Mouse (Mus musculus) MEL (cell line): ENCODE results near the gene Tmem268. TPM values are rescaled to one million over a fixed set of nuclear protein-coding genes. Genes with fewer than 3 reads are reported as not detected.

ENCODE experiments used
- DNase-seq: peaks from one replicate; pipeline ENCODE4 v3.0.0; 2011; ENCODE audit warnings: low read depth, low spot score
- H3K27ac ChIP-seq: 2 replicates; pipeline ENCODE4 v1.5.1; 2012; ENCODE audit warnings: low read depth, mild to moderate bottlenecking, control low read depth, low read length, moderate library complexity; ENCODE audit not compliant: control insufficient read depth
- H3K27me3 ChIP-seq, 2 experiments: fragments of 150-350 bp in 1 of 2; sonication (generic) in 1 of 2; 2 replicates each; pipeline ENCODE4 v1.6.1; 2012; ENCODE audit warnings: low read length in 2 of 2, mild to moderate bottlenecking in 2 of 2, improper control_type of control experiment in 1 of 2, moderate library complexity in 1 of 2; ENCODE audit not compliant: insufficient read depth in 2 of 2, control insufficient read depth in 1 of 2
- H3K36me3 ChIP-seq, 2 experiments: 2 replicates each; pipeline ENCODE4 v1.6.1; 2012 to 2014; ENCODE audit warnings: low read length in 2 of 2, improper control_type of control experiment in 1 of 2, inconsistent platforms in 1 of 2, mild to moderate bottlenecking in 1 of 2; ENCODE audit not compliant: insufficient read depth in 2 of 2, control insufficient read depth in 1 of 2
- H3K4me1 ChIP-seq, 2 experiments: fragments of 150-350 bp in 1 of 2; sonication (generic) in 1 of 2; 2 replicates each; pipeline ENCODE4 v1.6.1; 2012; ENCODE audit warnings: low read length in 2 of 2, improper control_type of control experiment in 1 of 2, mild to moderate bottlenecking in 1 of 2; ENCODE audit not compliant: insufficient read depth in 2 of 2, control insufficient read depth in 1 of 2
- H3K4me3 ChIP-seq, 2 experiments: fragments of 150-350 bp in 1 of 2; sonication (generic) in 1 of 2; 2 replicates each; pipeline ENCODE4 v1.5.1; 2012; ENCODE audit warnings: low read depth in 2 of 2, low read length in 2 of 2, mild to moderate bottlenecking in 2 of 2, moderate library complexity in 2 of 2, control low read depth in 1 of 2, improper control_type of control experiment in 1 of 2; ENCODE audit not compliant: control insufficient read depth in 1 of 2, insufficient read depth in 1 of 2
- H3K79me2 ChIP-seq: 2 replicates; pipeline ENCODE4 v1.6.1; 2012; ENCODE audit warnings: mild to moderate bottlenecking, low read length, moderate library complexity; ENCODE audit not compliant: control insufficient read depth, poor library complexity, insufficient read depth
- H3K9ac ChIP-seq: 2 replicates; pipeline ENCODE4 v1.6.1; 2012; ENCODE audit warnings: low read depth, mild to moderate bottlenecking, control low read depth, low read length, moderate library complexity; ENCODE audit not compliant: control insufficient read depth, poor library complexity, severe bottlenecking
- H3K9me3 ChIP-seq: fragments of 150-350 bp; sonication (generic); replicated peaks from 2 replicates; pipeline ENCODE4 v1.6.1; 2012; ENCODE audit warnings: mild to moderate bottlenecking, low read length, improper control_type of control experiment, moderate library complexity; ENCODE audit not compliant: insufficient read depth
- BHLHE40 ChIP-seq: IDR thresholded peaks from 2 replicates; pipeline ENCODE4 v1.6.1; 2012; ENCODE audit warnings: low read depth, mild to moderate bottlenecking, inconsistent platforms, low read length, improper control_type of control experiment, borderline replicate concordance
- CHD1 ChIP-seq: IDR thresholded peaks from 2 replicates; pipeline ENCODE4 v1.6.1; 2012; ENCODE audit warnings: low read depth, mild to moderate bottlenecking, inconsistent platforms, low read length, improper control_type of control experiment
- CHD2 ChIP-seq: IDR thresholded peaks from 2 replicates; pipeline ENCODE4 v1.6.1; 2011; ENCODE audit warnings: low read length, improper control_type of control experiment
- E2F4 ChIP-seq: IDR thresholded peaks from 2 replicates; pipeline ENCODE4 v1.6.1; 2011; ENCODE audit warnings: low read depth, low read length, improper control_type of control experiment, borderline replicate concordance
- GABPA ChIP-seq: IDR thresholded peaks from 2 replicates; pipeline ENCODE4 v1.6.1; 2012; ENCODE audit warnings: low read depth, mild to moderate bottlenecking, inconsistent platforms, low read length, improper control_type of control experiment, moderate library complexity
- GATA1 ChIP-seq: IDR thresholded peaks from 2 replicates; pipeline ENCODE4 v1.6.1; 2011; ENCODE audit warnings: low read depth, low read length, improper control_type of control experiment
- JUND ChIP-seq: IDR thresholded peaks from 2 replicates; pipeline ENCODE4 v1.6.1; 2011; ENCODE audit warnings: low read depth, mild to moderate bottlenecking, improper control_type of control experiment, low read length
- MAFK ChIP-seq: IDR thresholded peaks from 2 replicates; pipeline ENCODE4 v1.6.1; 2011; ENCODE audit warnings: low read depth, mild to moderate bottlenecking, low read length, improper control_type of control experiment, borderline replicate concordance
- MEF2A ChIP-seq: IDR thresholded peaks from 2 replicates; pipeline ENCODE4 v1.6.1; 2014; ENCODE audit warnings: low read depth, mild to moderate bottlenecking, inconsistent platforms, low read length, improper control_type of control experiment; ENCODE audit not compliant: poor library complexity, insufficient replicate concordance, severe bottlenecking; ENCODE audit errors: extremely low read depth
- MXI1 ChIP-seq: IDR thresholded peaks from 2 replicates; pipeline ENCODE4 v1.6.1; 2011; ENCODE audit warnings: mild to moderate bottlenecking, low read depth, low read length, improper control_type of control experiment
- MYB ChIP-seq: IDR thresholded peaks from 2 replicates; pipeline ENCODE4 v1.6.1; 2011; ENCODE audit warnings: mild to moderate bottlenecking, low read depth, low read length, improper control_type of control experiment
- MYC ChIP-seq: IDR thresholded peaks from 2 replicates; pipeline ENCODE4 v1.6.1; 2011; ENCODE audit warnings: low read depth, mild to moderate bottlenecking, low read length, improper control_type of control experiment, moderate library complexity
- NELFE ChIP-seq: IDR thresholded peaks from 2 replicates; pipeline ENCODE4 v1.6.1; 2011; ENCODE audit warnings: low read depth, low read length, improper control_type of control experiment
- NRF1 ChIP-seq: IDR thresholded peaks from 2 replicates; pipeline ENCODE4 v1.6.1; 2014; ENCODE audit warnings: low read depth, mild to moderate bottlenecking, inconsistent platforms, low read length, improper control_type of control experiment, moderate library complexity; ENCODE audit not compliant: poor library complexity, insufficient read depth, severe bottlenecking
- POLR2A ChIP-seq, 2 experiments: IDR thresholded peaks; 2 replicates each; pipeline ENCODE4 v1.6.1; 2011 to 2012; ENCODE audit warnings: low read length in 2 of 2, mild to moderate bottlenecking in 2 of 2, control low read depth in 1 of 2, improper control_type of control experiment in 1 of 2, low read depth in 1 of 2, moderate library complexity in 1 of 2; ENCODE audit not compliant: control insufficient read depth in 1 of 2, insufficient read depth in 1 of 2, poor library complexity in 1 of 2
- POLR2AphosphoS2 ChIP-seq: IDR thresholded peaks from 2 replicates; pipeline ENCODE4 v1.6.1; 2011; ENCODE audit warnings: low read length, improper control_type of control experiment
- POLR2AphosphoS5 ChIP-seq: IDR thresholded peaks from 2 replicates; pipeline ENCODE4 v1.6.1; 2012; ENCODE audit warnings: low read depth, borderline replicate concordance, mild to moderate bottlenecking, inconsistent platforms, low read length, moderate library complexity, mixed read lengths
- RCOR1 ChIP-seq: IDR thresholded peaks from 2 replicates; pipeline ENCODE4 v1.6.1; 2012; ENCODE audit warnings: low read depth, mild to moderate bottlenecking, inconsistent platforms, low read length, improper control_type of control experiment
- SIN3A ChIP-seq: IDR thresholded peaks from 2 replicates; pipeline ENCODE4 v1.6.1; 2012; ENCODE audit warnings: low read length, improper control_type of control experiment, inconsistent platforms
- SMC3 ChIP-seq: IDR thresholded peaks from 2 replicates; pipeline ENCODE4 v1.6.1; 2011; ENCODE audit warnings: low read depth, low read length, improper control_type of control experiment
- TAL1 ChIP-seq: IDR thresholded peaks from 2 replicates; pipeline ENCODE4 v1.6.1; 2012; ENCODE audit warnings: mild to moderate bottlenecking, inconsistent platforms, low read length, moderate library complexity, mixed read lengths
- TBP ChIP-seq: IDR thresholded peaks from 2 replicates; pipeline ENCODE4 v1.8.0; 2011; ENCODE audit warnings: low read depth, low read length, improper control_type of control experiment
- TCF12 ChIP-seq: IDR thresholded peaks from 2 replicates; pipeline ENCODE4 v1.6.1; 2014; ENCODE audit warnings: low read depth, mild to moderate bottlenecking, inconsistent platforms, low read length, improper control_type of control experiment, moderate library complexity
- ZC3H11A ChIP-seq: IDR thresholded peaks from 2 replicates; pipeline ENCODE4 v1.6.1; 2012; ENCODE audit warnings: low read depth, mild to moderate bottlenecking, inconsistent platforms, low read length, improper control_type of control experiment
- ZKSCAN1 ChIP-seq: IDR thresholded peaks from 2 replicates; pipeline ENCODE4 v1.6.1; 2012; ENCODE audit warnings: low read depth, mild to moderate bottlenecking, inconsistent platforms, low read length, improper control_type of control experiment, moderate library complexity
- ZNF384 ChIP-seq: IDR thresholded peaks from 2 replicates; pipeline ENCODE4 v1.6.1; 2012; ENCODE audit warnings: low read depth, mild to moderate bottlenecking, inconsistent platforms, low read length, improper control_type of control experiment
- polyA plus RNA-seq, 2 experiments: library from polyadenylated mRNA; stranded (reverse) in 1 of 2; unstranded in 1 of 2; fragments of >175 nt in 1 of 2; fragments of >200 nt in 1 of 2; gene quantifications; 2 replicates each; pipeline versions ENCODE4 v1.2.1 to v1.2.4; 2012; ENCODE audit warnings: low replicate concordance in 2 of 2, low read depth in 1 of 2; ENCODE audit not compliant: insufficient read length in 2 of 2, insufficient read depth in 1 of 2, missing spikeins in 1 of 2
- total RNA-seq: library from RNA; depleted of rRNA; stranded (reverse); fragments of 300-350 nt; gene quantifications from 2 replicates; pipeline ENCODE4 v1.2.3, GENCODE M21; 2012

The Tmem268 gene
- total and polyA plus RNA-seq, 3 experiments, result 8.1 to 11.3 TPM; not detected in 1

DNA sequence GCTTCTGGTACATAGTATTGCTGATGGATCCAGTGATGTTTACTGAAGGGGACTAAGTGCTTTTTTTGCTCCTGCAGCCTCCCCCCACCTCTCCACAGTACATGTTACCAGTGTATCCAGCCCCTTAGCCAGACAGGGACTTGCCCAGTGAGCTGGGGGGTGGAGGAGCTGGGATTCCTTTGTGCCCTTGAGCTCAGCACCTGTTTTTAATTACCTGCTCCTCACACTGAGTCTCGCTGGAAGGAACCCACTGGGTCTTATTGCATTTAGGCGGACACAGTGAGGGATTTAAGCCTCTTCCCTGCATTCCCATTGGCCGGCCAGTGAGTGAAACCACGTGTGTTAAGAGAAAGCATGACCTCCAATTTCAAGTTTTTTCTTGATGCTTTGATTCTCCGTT, 24.0 kb downstream of the Tmem268 start:
- H3K9ac ChIP-seq, result no peak overlapping the region
- no peak overlapping the region for H3K4me3 ChIP-seq
- no peaks in the 10 kb centered on the region for H3K4me1 ChIP-seq
- no peak for DNase-seq
- TF ChIP-seq ZKSCAN1 (no peak), MXI1 (no peak), TAL1 (no peak), POLR2AphosphoS2 (no peak), ZNF384 (no peak), NRF1 (no peak), RCOR1 (no peak), CHD2 (no peak), MEF2A (no peak), POLR2AphosphoS5 (no peak), GABPA (no peak), TCF12 (no peak), GATA1 (no peak)
- no peak overlapping the region for H3K27ac ChIP-seq
- no peaks in the 10 kb centered on the region for H3K9me3 ChIP-seq
- H3K36me3 ChIP-seq, result no peaks in the 10 kb centered on the region
- no peaks in the 10 kb centered on the region for H3K27me3 ChIP-seq
- H3K79me2 ChIP-seq, result no peaks in the 10 kb centered on the region

DNA sequence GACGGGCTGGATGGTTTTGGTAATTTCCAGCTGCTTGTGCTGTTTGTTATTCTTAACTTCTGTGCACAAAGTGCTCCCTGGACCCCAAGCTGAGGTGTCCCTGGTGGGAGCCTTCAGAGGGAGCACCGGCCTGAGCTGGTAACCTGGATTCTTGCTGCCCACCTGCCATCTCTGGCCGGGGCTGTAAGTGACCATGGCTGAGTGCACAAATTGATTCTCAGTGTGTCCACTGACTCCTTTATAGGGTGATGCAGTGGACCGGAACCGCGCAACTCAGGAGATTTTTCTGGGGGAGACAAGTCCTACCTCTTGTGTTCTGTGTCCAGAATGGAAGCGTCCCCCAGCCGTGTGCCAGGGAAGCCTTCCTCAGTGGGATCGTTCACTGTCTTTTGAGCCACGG, 26.6 kb downstream of the Tmem268 start:
- no peaks in the 10 kb centered on the region for H3K79me2 ChIP-seq
- no peaks in the 10 kb centered on the region for H3K36me3 ChIP-seq
- no peak for DNase-seq
- no peak for TF ChIP-seq TAL1
- no peak for TF ChIP-seq MYB
- TF ChIP-seq BHLHE40, result no peak
- no peak for TF ChIP-seq POLR2A (IDR thresholded peaks at IDR 0.05; ENCODE audit: control insufficient read depth in 1 of 2, insufficient read depth in 1 of 2, low read depth in 1 of 2, low read length in 2 of 2, poor library complexity in 1 of 2)
- no peak for TF ChIP-seq SIN3A
- no peak for TF ChIP-seq TCF12
- no peak for TF ChIP-seq POLR2AphosphoS5
- no peak for TF ChIP-seq MYC
- TF ChIP-seq POLR2AphosphoS2, result no peak
- TF ChIP-seq MAFK, result no peak
- no peak for TF ChIP-seq ZNF384
- no peak for TF ChIP-seq E2F4
- TF ChIP-seq TBP, result no peak
- no peak for TF ChIP-seq JUND
- TF ChIP-seq NELFE, result no peak
- TF ChIP-seq ZC3H11A, result no peak
- no peak for TF ChIP-seq RCOR1
- no peak for TF ChIP-seq CHD1
- no peak for TF ChIP-seq SMC3
- H3K9ac ChIP-seq, result no peak overlapping the region
- H3K4me3 ChIP-seq, result no peak overlapping the region
- H3K4me1 ChIP-seq, result no peaks in the 10 kb centered on the region
- H3K27ac ChIP-seq, result no peak overlapping the region
- H3K9me3 ChIP-seq, result no peaks in the 10 kb centered on the region
- H3K27me3 ChIP-seq, result no peaks in the 10 kb centered on the region
